Mouse (Mus musculus) liver, postnatal 0 days (tissue): ENCODE results near the gene G6pc3.

ENCODE experiments used
- CTCF ChIP-seq: sonication (generic); IDR thresholded peaks from 2 replicates; pipeline ENCODE4 v1.5.1; 2016; ENCODE audit warnings: antibody characterized with exemption, low read depth
- EP300 ChIP-seq: IDR thresholded peaks from 2 replicates; pipeline ENCODE4 v1.6.1; 2016; ENCODE audit warnings: antibody characterized with exemption, low read depth, mild to moderate bottlenecking

DNA sequence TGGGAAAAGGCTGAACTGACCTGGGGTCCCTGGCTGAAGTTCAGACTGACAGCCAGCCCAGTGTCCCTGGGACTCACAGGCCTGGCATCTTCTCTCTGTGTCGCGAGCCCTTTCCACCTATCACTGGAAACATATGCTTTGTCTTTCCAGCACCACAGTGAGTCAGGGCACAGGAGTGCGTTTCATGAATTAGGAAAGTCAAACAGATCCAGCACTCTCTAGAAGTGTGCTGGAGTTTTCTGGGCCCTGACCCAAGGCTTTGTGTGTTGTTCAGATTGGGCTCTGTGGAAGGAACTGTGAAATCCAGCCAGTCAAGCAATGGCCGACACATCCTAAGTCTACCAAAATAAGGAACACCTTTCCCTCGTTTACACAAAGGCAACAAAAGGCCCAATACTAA is 35.8 kb downstream of the G6pc3 start:
- TF ChIP-seq CTCF (no peak), EP300 (no peak)
